Mouse (Mus musculus): ENCODE measurements around the gene Cryz. TPM values are rescaled to one million over a fixed set of nuclear protein-coding genes. Genes with fewer than 3 reads are reported as not detected.
A peak's percentile ranks its signal among the peaks of the same experiment; 100 is the strongest.

Gene Cryz
- total and polyA plus RNA-seq, 3 experiments, result 10.7 to 21.6 TPM; not detected in 1

- no peak for DNase-seq (ENCODE audit: low read depth, low spot score)
- H3K36me3 ChIP-seq (ENCODE audit: control insufficient read depth in 1 of 2, insufficient read depth in 2 of 2, low read length in 2 of 2), result no peaks in the 10 kb centered on the region
- TF ChIP-seq TAL1 (IDR thresholded peaks at IDR 0.05; ENCODE audit: low read length) (no peak), TBP (IDR thresholded peaks at IDR 0.05; ENCODE audit: low read depth, low read length) (no peak), TCF12 (IDR thresholded peaks at IDR 0.05; ENCODE audit: low read depth, low read length) (no peak), NELFE (IDR thresholded peaks at IDR 0.05; ENCODE audit: low read depth, low read length) (no peak)
- H3K9ac ChIP-seq (ENCODE audit: control insufficient read depth, low read depth, low read length, poor library complexity, severe bottlenecking), result no peak overlapping the region
- no peaks in the 10 kb centered on the region for H3K9me3 ChIP-seq (replicated peaks; ENCODE audit: insufficient read depth, low read length)
- H3K4me1 ChIP-seq (ENCODE audit: control insufficient read depth in 1 of 2, insufficient read depth in 2 of 2, low read length in 2 of 2), result no peaks in the 10 kb centered on the region
- no peak overlapping the region for H3K27ac ChIP-seq (ENCODE audit: control insufficient read depth, low read depth, low read length)
- no peak overlapping the region for H3K4me3 ChIP-seq (ENCODE audit: control insufficient read depth in 1 of 2, insufficient read depth in 1 of 2, low read depth in 2 of 2, low read length in 2 of 2)
- H3K79me2 ChIP-seq (ENCODE audit: control insufficient read depth, insufficient read depth, low read length, poor library complexity), result no peaks in the 10 kb centered on the region
- no peaks in the 10 kb centered on the region for H3K27me3 ChIP-seq (ENCODE audit: control insufficient read depth in 1 of 2, insufficient read depth in 2 of 2, low read length in 2 of 2)
Measured at GRCm38 (mm10) chr3:154633091-154633490, 36.6 kb downstream of the Cryz start.

GRCm38 (mm10) chr3:154646638-154647442 lies 50.3 kb downstream of the Cryz start:
- TF ChIP-seq MEF2A (IDR thresholded peaks at IDR 0.05; ENCODE audit: extremely low read depth, insufficient replicate concordance, low read depth, low read length, poor library complexity, severe bottlenecking), result no peak
- peak; percentile 59 for TF ChIP-seq ZC3H11A (IDR thresholded peaks at IDR 0.05; ENCODE audit: low read depth, low read length)
- TF ChIP-seq E2F4 (IDR thresholded peaks at IDR 0.05; ENCODE audit: borderline replicate concordance, low read depth, low read length), result no peak
- no peak for TF ChIP-seq KAT2A (conservative IDR thresholded peaks at IDR 0.05; ENCODE audit: low read depth, low read length)
- TF ChIP-seq MAFK (IDR thresholded peaks at IDR 0.05; ENCODE audit: borderline replicate concordance, low read depth, low read length), result no peak
- TF ChIP-seq RAD21 (IDR thresholded peaks at IDR 0.05; ENCODE audit: low read depth, low read length), result peak; percentile 82
- no peak for TF ChIP-seq MAZ (IDR thresholded peaks at IDR 0.05; ENCODE audit: low read depth, low read length)
- peak in 1 of 3 experiments; percentile 60; a peak in 2 of 6 replicates for TF ChIP-seq CTCF (IDR thresholded peaks at IDR 0.05 in 2 of 3, conservative IDR thresholded peaks at IDR 0.05 in 1 of 3; ENCODE audit: control insufficient read depth in 1 of 3, insufficient read depth in 1 of 3, low read depth in 2 of 3, low read length in 3 of 3, poor library complexity in 1 of 3, severe bottlenecking in 1 of 3)
- TF ChIP-seq MXI1 (IDR thresholded peaks at IDR 0.05; ENCODE audit: low read depth, low read length), result no peak
- TF ChIP-seq MYB (IDR thresholded peaks at IDR 0.05; ENCODE audit: low read depth, low read length), result no peak
- TF ChIP-seq MYC (IDR thresholded peaks at IDR 0.05; ENCODE audit: low read depth, low read length), result no peak
- TF ChIP-seq EP300 (IDR thresholded peaks at IDR 0.05; ENCODE audit: low read depth in 1 of 2, low read length in 2 of 2), result no peak
- TF ChIP-seq ZMIZ1 (IDR thresholded peaks at IDR 0.05; ENCODE audit: low read depth, low read length), result no peak
- peak; percentile 70 for TF ChIP-seq SMC3 (IDR thresholded peaks at IDR 0.05; ENCODE audit: low read depth, low read length)
- no peak for TF ChIP-seq NELFE (IDR thresholded peaks at IDR 0.05; ENCODE audit: low read depth, low read length)
- TF ChIP-seq RCOR1 (IDR thresholded peaks at IDR 0.05; ENCODE audit: low read depth, low read length), result no peak
- TF ChIP-seq ZNF384 (IDR thresholded peaks at IDR 0.05; ENCODE audit: low read depth, low read length), result peak; percentile 98
- Histone ChIP-seq H3K9ac (ENCODE audit: control insufficient read depth, low read depth, low read length, poor library complexity, severe bottlenecking) (no peak overlapping the region), H3K27ac (ENCODE audit: control insufficient read depth, low read depth, low read length) (no peak overlapping the region), H3K4me1 (ENCODE audit: control insufficient read depth in 1 of 2, insufficient read depth in 2 of 2, low read length in 2 of 2) (no peaks in the 10 kb centered on the region), H3K9me3 (replicated peaks; ENCODE audit: insufficient read depth, low read length) (no peaks in the 10 kb centered on the region), H3K36me3 (ENCODE audit: control insufficient read depth in 1 of 2, insufficient read depth in 2 of 2, low read length in 2 of 2) (no peaks in the 10 kb centered on the region), H3K79me2 (ENCODE audit: control insufficient read depth, insufficient read depth, low read length, poor library complexity) (no peaks in the 10 kb centered on the region), H3K27me3 (ENCODE audit: control insufficient read depth in 1 of 2, insufficient read depth in 2 of 2, low read length in 2 of 2) (no peaks in the 10 kb centered on the region), H3K4me3 (ENCODE audit: control insufficient read depth in 1 of 2, insufficient read depth in 1 of 2, low read depth in 2 of 2, low read length in 2 of 2) (no peak overlapping the region)
- DNase-seq (ENCODE audit: low read depth, low spot score), result peak; percentile 54

Data from MEL (cell line).